Mouse (Mus musculus) CH12.LX (cell line): ENCODE results near the gene Cldn22. TPM values are rescaled to one million over a fixed set of nuclear protein-coding genes. Genes with fewer than 3 reads are reported as not detected.

ENCODE experiments used
- DNase-seq: peaks from one replicate; pipeline ENCODE4 v3.0.0-alpha.2; 2013; ENCODE audit errors: extremely low read depth
- H3K27ac ChIP-seq: 2 replicates; pipeline ENCODE4 v1.5.1; 2012; ENCODE audit warnings: low read depth, mild to moderate bottlenecking, control low read depth, moderate library complexity; ENCODE audit not compliant: insufficient read depth
- H3K27me3 ChIP-seq: replicated peaks from 2 replicates; pipeline ENCODE3; 2012; ENCODE audit warnings: inconsistent platforms
- H3K36me3 ChIP-seq, 2 experiments: replicated peaks in 1 of 2; 2 replicates each; pipeline versions ENCODE3 to v1.6.1; 2012; ENCODE audit warnings: inconsistent platforms in 1 of 2, low read length in 1 of 2, mild to moderate bottlenecking in 1 of 2, mixed read lengths in 1 of 2, moderate library complexity in 1 of 2; ENCODE audit not compliant: control insufficient read depth in 1 of 2, insufficient read depth in 1 of 2
- H3K4me1 ChIP-seq, 2 experiments: 2 replicates each; pipeline ENCODE4 v1.6.1; 2012; ENCODE audit warnings: inconsistent platforms in 1 of 2, moderate library complexity in 1 of 2; ENCODE audit not compliant: insufficient read depth in 2 of 2, control insufficient read depth in 1 of 2
- H3K4me2 ChIP-seq: 2 replicates; pipeline ENCODE4 v1.6.1; 2012; ENCODE audit warnings: low read depth, mild to moderate bottlenecking, control low read depth; ENCODE audit not compliant: poor library complexity, insufficient read depth, severe bottlenecking
- H3K4me3 ChIP-seq, 3 experiments: fragments of 150-350 bp in 1 of 3; sonication (generic) in 1 of 3; replicated peaks in 1 of 3; 2 replicates each; pipeline versions ENCODE3 to v1.5.1; 2011 to 2012; ENCODE audit warnings: low read depth in 2 of 3, low read length in 2 of 3, mild to moderate bottlenecking in 2 of 3, moderate library complexity in 2 of 3, control low read depth in 1 of 3, improper control_type of control experiment in 1 of 3, inconsistent platforms in 1 of 3, mixed read lengths in 1 of 3; ENCODE audit not compliant: poor library complexity in 1 of 3
- H3K79me2 ChIP-seq: replicated peaks from 2 replicates; pipeline ENCODE4 v1.6.1; 2012; ENCODE audit warnings: mild to moderate bottlenecking, moderate library complexity; ENCODE audit not compliant: control insufficient read depth, poor library complexity, insufficient read depth, severe bottlenecking; ENCODE audit errors: extremely low read depth
- H3K9ac ChIP-seq: 2 replicates; pipeline ENCODE4 v1.6.1; 2012; ENCODE audit warnings: low read depth, mild to moderate bottlenecking, control low read depth, moderate library complexity; ENCODE audit not compliant: insufficient read depth
- H3K9me3 ChIP-seq: replicated peaks from 2 replicates; pipeline ENCODE3; 2012; ENCODE audit warnings: low read length, inconsistent platforms, mixed read lengths
- CHD1 ChIP-seq: IDR thresholded peaks from 2 replicates; pipeline ENCODE4 v1.6.1; 2012; ENCODE audit warnings: low read depth, low read length, improper control_type of control experiment, inconsistent platforms
- ELF1 ChIP-seq: IDR thresholded peaks from 2 replicates; pipeline ENCODE4 v1.6.1; 2014; ENCODE audit warnings: low read depth, mild to moderate bottlenecking, inconsistent platforms, low read length, improper control_type of control experiment
- JUND ChIP-seq: conservative IDR thresholded peaks from 2 replicates; pipeline ENCODE4 v1.6.1; 2011; ENCODE audit warnings: low read depth, low read length, improper control_type of control experiment
- KAT2A ChIP-seq: IDR thresholded peaks from 2 replicates; pipeline ENCODE4 v1.6.1; 2012; ENCODE audit warnings: low read length, improper control_type of control experiment, inconsistent platforms; ENCODE audit not compliant: insufficient replicate concordance
- MAX ChIP-seq: IDR thresholded peaks from 2 replicates; pipeline ENCODE4 v1.6.1; 2011; ENCODE audit warnings: low read length, improper control_type of control experiment
- MAZ ChIP-seq: IDR thresholded peaks from 2 replicates; pipeline ENCODE4 v1.6.1; 2012; ENCODE audit warnings: low read depth, mild to moderate bottlenecking, inconsistent platforms, low read length, improper control_type of control experiment, moderate library complexity
- NELFE ChIP-seq: IDR thresholded peaks from 2 replicates; pipeline ENCODE4 v1.6.1; 2011; ENCODE audit warnings: low read depth, low read length, improper control_type of control experiment
- NRF1 ChIP-seq: IDR thresholded peaks from 2 replicates; pipeline ENCODE4 v1.6.1; 2014; ENCODE audit warnings: low read depth, mild to moderate bottlenecking, inconsistent platforms, low read length, improper control_type of control experiment, moderate library complexity
- PAX5 ChIP-seq: IDR thresholded peaks from 2 replicates; pipeline ENCODE4 v1.6.1; 2012; ENCODE audit warnings: low read length, inconsistent platforms, mixed read lengths
- POLR2A ChIP-seq: IDR thresholded peaks from 2 replicates; pipeline ENCODE4 v1.6.1; 2011; ENCODE audit warnings: low read depth, mild to moderate bottlenecking, improper control_type of control experiment, low read length
- SIN3A ChIP-seq: IDR thresholded peaks from 2 replicates; pipeline ENCODE4 v1.6.1; 2012; ENCODE audit warnings: low read length, improper control_type of control experiment, inconsistent platforms
- SMC3 ChIP-seq: IDR thresholded peaks from 2 replicates; pipeline ENCODE4 v1.6.1; 2011; ENCODE audit warnings: low read depth, low read length, improper control_type of control experiment
- TBP ChIP-seq: conservative IDR thresholded peaks from 2 replicates; pipeline ENCODE4 v1.6.1; 2011; ENCODE audit warnings: low read depth, low read length, improper control_type of control experiment
- TCF12 ChIP-seq: IDR thresholded peaks from 2 replicates; pipeline ENCODE4 v1.6.1; 2014; ENCODE audit warnings: low read depth, mild to moderate bottlenecking, inconsistent platforms, low read length, improper control_type of control experiment
- UBTF ChIP-seq: IDR thresholded peaks from 2 replicates; pipeline ENCODE4 v1.6.1; 2012; ENCODE audit warnings: low read depth, mild to moderate bottlenecking, inconsistent platforms, low read length, improper control_type of control experiment, moderate library complexity
- USF1 ChIP-seq: IDR thresholded peaks from 2 replicates; pipeline ENCODE4 v1.6.1; 2014; ENCODE audit warnings: low read depth, mild to moderate bottlenecking, inconsistent platforms, low read length, improper control_type of control experiment
- USF2 ChIP-seq: conservative IDR thresholded peaks from 2 replicates; pipeline ENCODE4 v1.6.1; 2011; ENCODE audit warnings: low read depth, low read length, improper control_type of control experiment
- ZKSCAN1 ChIP-seq: IDR thresholded peaks from 2 replicates; pipeline ENCODE4 v1.6.1; 2012; ENCODE audit warnings: low read depth, inconsistent platforms, low read length, improper control_type of control experiment, borderline replicate concordance
- ZMIZ1 ChIP-seq: IDR thresholded peaks from 2 replicates; pipeline ENCODE4 v1.6.1; 2012; ENCODE audit warnings: low read depth, mild to moderate bottlenecking, inconsistent platforms, low read length, improper control_type of control experiment
- dilution Hi-C: fragments of 300-500 bp; cut with MboI; formaldehyde crosslinking; loops from 2 replicates; pipeline ENCODE4 v1.14.3; 2020; ENCODE audit warnings: low sequenced_read_pairs; ENCODE audit not compliant: extremely low pct_unique_long_range_greater_than_20kb, extremely low pct_ligation_motif_present
- in situ Hi-C: fragments of 300-500 bp; cut with MboI; formaldehyde crosslinking; loops from 3 replicates; pipeline ENCODE4 v1.14.3; 2019; ENCODE audit warnings: low sequenced_read_pairs, low pct_ligation_motif_present, low pct_unique_long_range_greater_than_20kb, mixed read lengths
- polyA plus RNA-seq: library from polyadenylated mRNA; unstranded; fragments of >175 nt; gene quantifications from 2 replicates; pipeline ENCODE4 v1.2.1, GENCODE M21; 2012; ENCODE audit warnings: low read depth; ENCODE audit not compliant: insufficient read length
- total RNA-seq, 2 experiments: library from RNA; depleted of rRNA; stranded (reverse); fragments of 300-350 nt in 1 of 2; fragments of >200 nt in 1 of 2; gene quantifications; 2 replicates each; pipeline ENCODE4 v1.2.3; 2012 to 2014

Gene Cldn22
- total and polyA plus RNA-seq, 3 experiments, result not detected

DNA sequence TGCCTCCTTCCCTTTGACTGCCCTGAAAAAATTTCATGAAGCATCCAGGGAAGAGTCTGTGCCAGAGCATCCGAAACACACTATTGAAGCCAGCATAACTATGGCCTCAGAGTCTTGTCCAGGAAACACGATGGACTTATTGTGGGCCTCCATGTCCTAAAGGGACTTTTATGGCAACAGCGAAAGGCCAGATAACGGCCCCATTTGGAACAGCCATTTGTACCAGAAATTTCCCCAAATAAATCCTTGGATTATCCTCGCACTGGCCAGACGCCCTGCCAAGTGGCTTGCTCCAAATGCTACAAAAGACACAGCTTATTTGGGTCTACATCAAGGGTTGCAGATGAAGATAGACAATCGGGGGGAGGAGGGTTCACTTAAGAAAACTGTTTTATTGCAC is 39.8 kb upstream of the Cldn22 start:
- DNase-seq, result no peak
- Histone ChIP-seq H3K9me3 (peaks cover 2% of the 10 kb centered on the region), H3K79me2 (no peaks in the 10 kb centered on the region), H3K4me3 (no peak overlapping the region), H3K27ac (no peak overlapping the region), H3K4me2 (no peak overlapping the region), H3K4me1 (peaks cover 0 to 10% of the 10 kb centered on the region in 2 experiments; a peak in 2 of 4 replicates), H3K27me3 (no peaks in the 10 kb centered on the region)
- in situ Hi-C loops, result no loop called here
- no peak for TF ChIP-seq ZMIZ1
- no peak for TF ChIP-seq MAX
- TF ChIP-seq UBTF, result no peak
- TF ChIP-seq PAX5, result no peak
- TF ChIP-seq CHD1, result no peak
- TF ChIP-seq TBP, result no peak
- no peak for TF ChIP-seq ELF1
- no peak for TF ChIP-seq SIN3A
- TF ChIP-seq USF2, result no peak
- TF ChIP-seq MAZ, result no peak
- no peak for TF ChIP-seq ZKSCAN1
- TF ChIP-seq SMC3, result no peak
- TF ChIP-seq NRF1, result no peak
- no peak for TF ChIP-seq TCF12
- no peak for TF ChIP-seq POLR2A
- no peak for TF ChIP-seq KAT2A
- TF ChIP-seq, all 38 proteins: peak for 0
- H3K9ac ChIP-seq, result no peak overlapping the region
- dilution Hi-C loops, result no loop called here
- H3K36me3 ChIP-seq, result no peaks in the 10 kb centered on the region

- Histone ChIP-seq H3K79me2 (no peaks in the 10 kb centered on the region), H3K4me3 (no peak overlapping the region), H3K4me1 (no peaks in the 10 kb centered on the region), H3K36me3 (no peaks in the 10 kb centered on the region), H3K27ac (no peak overlapping the region), H3K9ac (no peak overlapping the region), H3K27me3 (no peaks in the 10 kb centered on the region), H3K4me2 (no peak overlapping the region), H3K9me3 (peaks cover 2% of the 10 kb centered on the region)
- no peak for TF ChIP-seq NELFE
- no peak for TF ChIP-seq TBP
- no peak for TF ChIP-seq USF1
- TF ChIP-seq JUND, result no peak
- in situ Hi-C loops, result no loop called here
- DNase-seq, result no peak
- dilution Hi-C loops, result no loop called here
Observed at GRCm38 (mm10) chr8:47786323-47786722, 38.0 kb upstream of the Cldn22 start.
